Mouse (Mus musculus) cerebellum, postnatal 4 days (tissue): ENCODE measurements around the gene Wdr27.
A peak's percentile ranks its signal among the peaks of the same experiment; 100 is the strongest.
"Not testable (repeated sequence)": the region's sequence is repeated elsewhere in the genome, so short reads cannot be mapped to it uniquely, and the experiment has no call there.

ENCODE experiments used
- DNase-seq, 2 experiments: peaks; one replicate each; pipeline ENCODE4 v3.0.0; 2022; ENCODE audit warnings: low spot score in 2 of 2, mixed read lengths in 1 of 2

The Wdr27 gene

GRCm38 (mm10) chr17:14931469-14931868, 11.5 kb downstream of the Wdr27 start:
- no peak for DNase-seq

GRCm38 (mm10) chr17:14930697-14931096, 12.3 kb downstream of the Wdr27 start:
- DNase-seq: no peak

- no peak for DNase-seq
Measured at GRCm38 (mm10) chr17:14928631-14929030, 14.3 kb downstream of the Wdr27 start.

GRCm38 (mm10) chr17:14927644-14928218, 15.2 kb downstream of the Wdr27 start:
- DNase-seq: no peak

GRCm38 (mm10) chr17:14921582-14921981, 21.4 kb downstream of the Wdr27 start:
- no peak for DNase-seq

GRCm38 (mm10) chr17:14917866-14918265, 25.1 kb downstream of the Wdr27 start:
- DNase-seq: no peak

GRCm38 (mm10) chr17:14914401-14914800, 28.6 kb downstream of the Wdr27 start:
- DNase-seq: no peak

- DNase-seq: no peak
Measured at GRCm38 (mm10) chr17:14912981-14913380, 30.0 kb downstream of the Wdr27 start.

- DNase-seq: no peak
Measured at GRCm38 (mm10) chr17:14912420-14912819, 30.5 kb downstream of the Wdr27 start.

- no peak for DNase-seq
Measured at GRCm38 (mm10) chr17:14910771-14911170, 32.2 kb downstream of the Wdr27 start.

- DNase-seq: no peak
Measured at GRCm38 (mm10) chr17:14909331-14909730, 33.6 kb downstream of the Wdr27 start.

- DNase-seq: no peak
Measured at GRCm38 (mm10) chr17:14907136-14907535, 35.8 kb downstream of the Wdr27 start.

GRCm38 (mm10) chr17:14906611-14907010, 36.3 kb downstream of the Wdr27 start:
- DNase-seq: no peak

- peak; percentile 69 to 83 for DNase-seq
Measured at GRCm38 (mm10) chr17:14904637-14905265, 38.2 kb downstream of the Wdr27 start.

- no peak for DNase-seq
Measured at GRCm38 (mm10) chr17:14904206-14904605, 38.8 kb downstream of the Wdr27 start.

GRCm38 (mm10) chr17:14903212-14903611, 39.7 kb downstream of the Wdr27 start:
- no peak for DNase-seq

- no peak for DNase-seq
Measured at GRCm38 (mm10) chr17:14898972-14899371, 44.0 kb downstream of the Wdr27 start.

- DNase-seq: not testable (repeated sequence)
Measured at GRCm38 (mm10) chr17:14895058-14895457, 47.9 kb downstream of the Wdr27 start.

- no peak for DNase-seq
Measured at GRCm38 (mm10) chr17:14886933-14887332, 56.0 kb downstream of the Wdr27 start.

GRCm38 (mm10) chr17:14874656-14875204, 68.2 kb downstream of the Wdr27 start:
- no peak for DNase-seq

- DNase-seq: no peak
Measured at GRCm38 (mm10) chr17:14860220-14860619, 82.7 kb downstream of the Wdr27 start.

- DNase-seq: no peak
Measured at GRCm38 (mm10) chr17:14847709-14848108, 95.2 kb downstream of the Wdr27 start.

- no peak for DNase-seq
Measured at GRCm38 (mm10) chr17:14846880-14847279, 96.1 kb downstream of the Wdr27 start.
